Mouse (Mus musculus): ENCODE measurements at regions not wholly inside any gene's neighbourhood (a gene's known extent, or its start where the extent isn't known, plus 50 kb on each side); places are given as distances from the start of the nearest gene placed in this dataset.

DNA sequence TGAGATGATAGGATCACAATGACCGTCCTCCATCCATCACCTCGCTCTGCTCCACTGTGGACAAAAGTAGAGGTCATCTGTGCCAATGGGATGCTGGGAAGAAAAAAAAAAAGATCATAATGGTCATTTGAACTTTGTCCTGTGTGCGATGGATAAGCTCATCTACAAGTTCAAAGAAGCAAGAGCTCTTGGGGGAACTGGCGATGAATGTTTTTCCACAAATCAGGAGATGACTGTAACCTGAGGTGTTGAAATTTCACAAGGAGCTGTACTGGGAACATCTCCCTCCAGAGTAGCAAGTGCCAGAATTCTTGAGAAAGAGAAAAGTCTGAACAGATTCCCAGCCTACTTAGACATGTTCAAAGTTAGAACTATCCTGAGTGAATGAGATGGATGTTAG, 287.0 kb downstream of the Tns3 start:
- H3K9ac ChIP-seq: no peak overlapping the region
- ATAC-seq (ENCODE audit: insufficient read depth) (no peak), DNase-seq (no peak)
- no peaks in the 10 kb centered on the region for H3K27me3 ChIP-seq (ENCODE audit: insufficient read depth, low read length)
- no peak overlapping the region for H3K27ac ChIP-seq (ENCODE audit: low read depth)
- no peak overlapping the region for H3K4me2 ChIP-seq
- H3K36me3 ChIP-seq (ENCODE audit: insufficient read depth): no peaks in the 10 kb centered on the region
- no peaks in the 10 kb centered on the region for H3K4me1 ChIP-seq (ENCODE audit: insufficient read depth)
- H3K4me3 ChIP-seq (ENCODE audit: low read depth, low read length): no peak overlapping the region
- 57% methylated on average over 4 of the region's 4 CpGs for WGBS
- H3K9me3 ChIP-seq (ENCODE audit: low read depth, low read length): no peaks in the 10 kb centered on the region
- no peak for TF ChIP-seq CTCF (IDR thresholded peaks at IDR 0.05; ENCODE audit: low read depth)

DNA sequence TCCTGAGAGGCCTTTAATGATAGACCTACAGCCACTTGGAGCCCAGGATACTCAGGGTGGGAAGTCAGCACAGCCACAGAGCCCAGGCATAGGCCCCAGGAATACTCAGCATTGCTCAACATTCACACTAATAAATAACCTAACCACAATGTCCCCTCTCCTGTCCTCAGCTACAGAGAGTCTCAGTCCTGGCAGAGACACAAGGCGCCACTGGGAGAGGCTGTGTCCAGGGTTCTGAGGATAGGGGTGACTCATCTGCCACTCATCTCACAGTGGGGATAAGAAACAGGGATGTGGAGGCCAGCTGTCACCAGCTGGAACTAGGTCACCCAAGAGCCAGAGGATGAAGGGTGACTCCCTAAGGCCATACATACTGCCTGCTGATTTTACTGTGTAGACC, 298.8 kb downstream of the Tns3 start:
- Histone ChIP-seq H3K4me3 (ENCODE audit: low read depth, low read length) (no peak overlapping the region), H3K27me3 (ENCODE audit: insufficient read depth, low read length) (no peaks in the 10 kb centered on the region), H3K36me3 (ENCODE audit: insufficient read depth) (no peaks in the 10 kb centered on the region), H3K9me3 (ENCODE audit: low read depth, low read length) (no peaks in the 10 kb centered on the region), H3K9ac (no peak overlapping the region), H3K4me2 (no peak overlapping the region), H3K4me1 (ENCODE audit: insufficient read depth) (no peaks in the 10 kb centered on the region), H3K27ac (ENCODE audit: low read depth) (no peak overlapping the region)
- WGBS: 91% methylated on average over 1 of the region's 1 CpGs
- no peak for TF ChIP-seq CTCF (IDR thresholded peaks at IDR 0.05; ENCODE audit: low read depth)
- no peak for DNase-seq
- no peak for ATAC-seq (ENCODE audit: insufficient read depth)

DNA sequence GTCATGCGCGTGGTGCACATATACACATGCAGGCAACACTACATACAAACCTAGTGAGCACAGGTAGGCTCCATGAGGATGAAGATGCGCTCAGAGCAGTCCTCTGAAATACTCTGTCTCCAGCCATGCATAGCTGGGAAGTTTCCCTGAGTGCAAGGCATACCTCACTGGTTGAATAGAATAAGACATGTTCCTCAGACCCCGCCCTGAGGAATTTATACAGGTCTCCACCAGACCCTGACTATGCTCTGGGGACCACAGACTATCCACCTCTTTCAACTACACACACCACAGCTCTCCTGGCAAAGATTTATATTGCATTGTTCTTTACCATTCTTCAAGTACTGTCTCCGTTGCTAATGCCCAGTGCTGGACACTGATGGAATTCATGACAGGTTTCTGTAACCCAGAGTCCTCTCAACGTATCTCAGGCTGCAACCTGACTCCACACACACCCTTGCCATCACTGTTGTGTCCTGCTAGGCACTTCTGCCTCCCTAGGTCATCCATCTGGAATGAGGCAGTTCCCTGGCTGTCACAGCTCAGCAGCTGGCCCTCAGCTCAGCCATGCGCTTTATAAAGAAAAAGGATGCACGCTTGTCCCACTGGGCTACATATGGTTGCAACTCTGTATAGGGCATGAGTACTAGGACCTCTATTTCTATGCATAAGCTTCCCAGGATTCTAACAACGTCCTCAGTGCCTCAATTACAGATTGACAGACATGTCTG, 299.5 kb downstream of the Tns3 start:
- no peak for TF ChIP-seq CTCF (IDR thresholded peaks at IDR 0.05; ENCODE audit: low read depth)
- DNase-seq (no peak), ATAC-seq (ENCODE audit: insufficient read depth) (no peak)
- Histone ChIP-seq H3K36me3 (ENCODE audit: insufficient read depth) (no peaks in the 10 kb centered on the region), H3K4me1 (ENCODE audit: insufficient read depth) (no peaks in the 10 kb centered on the region), H3K9me3 (ENCODE audit: low read depth, low read length) (no peaks in the 10 kb centered on the region), H3K9ac (no peak overlapping the region), H3K27me3 (ENCODE audit: insufficient read depth, low read length) (no peaks in the 10 kb centered on the region), H3K4me2 (no peak overlapping the region), H3K4me3 (ENCODE audit: low read depth, low read length) (no peak overlapping the region), H3K27ac (ENCODE audit: low read depth) (no peak overlapping the region)
- 64% methylated on average over 9 of the region's 9 CpGs for WGBS

DNA sequence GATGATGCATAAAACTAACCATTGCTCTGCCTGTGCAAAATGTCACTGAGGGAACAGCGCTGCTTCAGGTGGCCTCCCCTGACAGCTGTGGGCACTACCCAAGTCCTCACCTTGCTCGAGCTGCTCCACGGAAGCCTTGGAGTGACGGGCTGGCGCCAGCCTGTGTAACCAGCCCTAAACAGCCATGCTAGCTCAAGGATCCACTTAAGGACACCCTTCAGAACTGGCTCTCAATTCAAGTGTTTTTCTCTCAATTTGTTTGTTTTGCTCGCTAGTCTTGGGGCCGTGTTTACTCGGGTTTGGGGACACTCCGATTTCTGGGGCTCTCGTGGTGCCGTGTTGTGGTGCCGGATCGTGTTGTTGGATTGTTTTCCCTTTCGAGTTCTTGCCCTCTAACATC, 319.4 kb downstream of the Tns3 start:
- Histone ChIP-seq H3K4me2 (peak overlapping the region; percentile 23; the same call in 1 of the 2 replicates), H3K9ac (no peak overlapping the region), H3K27me3 (ENCODE audit: insufficient read depth, low read length) (no peaks in the 10 kb centered on the region), H3K4me1 (ENCODE audit: insufficient read depth) (no peaks in the 10 kb centered on the region), H3K4me3 (ENCODE audit: low read depth, low read length) (no peak overlapping the region), H3K27ac (ENCODE audit: low read depth) (no peak overlapping the region), H3K36me3 (ENCODE audit: insufficient read depth) (no peaks in the 10 kb centered on the region), H3K9me3 (ENCODE audit: low read depth, low read length) (no peaks in the 10 kb centered on the region)
- WGBS: 66% methylated on average over 14 of the region's 14 CpGs
- peak; percentile 63; the same call in 1 of the 2 replicates for ATAC-seq (ENCODE audit: insufficient read depth)
- TF ChIP-seq CTCF (IDR thresholded peaks at IDR 0.05; ENCODE audit: low read depth): no peak
- DNase-seq: peak; percentile 38

DNA sequence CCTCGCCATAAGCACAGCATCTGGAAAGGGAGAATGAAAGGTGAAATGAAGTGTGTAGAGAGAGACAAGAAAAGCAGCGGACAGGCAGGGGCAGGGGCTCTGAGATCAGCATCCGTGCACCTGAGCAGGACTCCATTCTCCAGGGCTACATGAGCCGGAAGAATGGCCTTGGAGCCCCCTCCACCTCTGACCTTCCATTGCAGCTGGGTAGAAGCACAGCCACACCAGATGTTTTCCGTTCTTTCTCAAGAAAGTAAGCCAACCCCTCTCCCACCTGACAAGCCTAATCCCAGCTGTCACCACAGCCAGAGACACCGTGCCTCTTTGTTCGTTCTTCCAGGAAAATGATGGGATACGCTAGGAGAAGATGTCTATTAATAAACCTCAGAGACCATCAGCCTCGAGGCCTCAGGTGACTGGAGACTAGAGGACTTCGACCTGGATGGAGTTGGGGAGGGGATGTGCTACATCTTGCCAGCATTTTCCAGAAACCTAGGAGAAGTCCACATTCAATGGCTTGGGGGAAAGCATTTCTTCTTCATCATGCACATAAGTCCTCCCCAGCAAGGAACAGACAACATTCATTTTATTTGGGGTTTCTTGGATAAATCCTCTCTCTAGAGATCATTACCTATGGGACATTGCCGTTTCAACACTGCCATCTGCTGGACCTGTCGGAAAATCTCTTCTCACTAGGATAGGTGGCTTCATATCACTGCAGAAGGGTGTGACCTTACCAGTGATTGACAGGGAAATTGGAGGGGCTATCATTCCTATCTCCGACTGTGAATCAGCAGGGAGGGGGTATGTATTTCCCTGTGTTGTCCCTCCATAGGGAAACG, 361.8 kb downstream of the Tns3 start:
- Histone ChIP-seq H3K4me1 (ENCODE audit: insufficient read depth) (no peaks in the 10 kb centered on the region), H3K27me3 (ENCODE audit: insufficient read depth, low read length) (no peaks in the 10 kb centered on the region), H3K36me3 (ENCODE audit: insufficient read depth) (no peaks in the 10 kb centered on the region), H3K4me2 (no peak overlapping the region), H3K9ac (no peak overlapping the region), H3K4me3 (ENCODE audit: low read depth, low read length) (no peak overlapping the region), H3K9me3 (ENCODE audit: low read depth, low read length) (no peaks in the 10 kb centered on the region), H3K27ac (ENCODE audit: low read depth) (no peak overlapping the region)
- peak; percentile 73 for TF ChIP-seq CTCF (IDR thresholded peaks at IDR 0.05; ENCODE audit: low read depth)
- 37% methylated on average over 14 of the region's 14 CpGs for WGBS
- peak; percentile 60; the same call in 1 of the 2 replicates for ATAC-seq (ENCODE audit: insufficient read depth)
- DNase-seq: peak; percentile 82

DNA sequence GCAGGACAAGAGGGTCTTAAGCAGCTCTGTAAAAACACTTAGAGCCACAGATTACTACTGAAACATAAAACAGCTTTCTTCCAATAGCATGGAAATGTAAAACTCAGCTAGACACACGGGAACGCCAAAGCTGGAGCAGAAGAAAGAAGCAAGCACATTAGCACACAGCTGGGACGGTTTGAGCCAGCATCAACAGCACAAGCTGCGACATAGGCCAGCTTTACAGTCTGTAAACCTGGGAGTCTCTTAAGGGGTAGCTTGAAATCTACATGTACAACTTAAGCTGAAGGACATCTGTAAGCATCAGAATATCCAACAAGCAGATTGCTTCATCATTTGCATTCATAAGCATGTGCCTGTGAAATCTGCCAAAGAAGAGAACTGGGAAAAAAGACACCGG, 366.9 kb downstream of the Tns3 start:
- no peaks in the 10 kb centered on the region for H3K4me1 ChIP-seq (ENCODE audit: insufficient read depth)
- H3K4me2 ChIP-seq: no peak overlapping the region
- H3K27me3 ChIP-seq (ENCODE audit: insufficient read depth, low read length): no peaks in the 10 kb centered on the region
- no peak overlapping the region for H3K4me3 ChIP-seq (ENCODE audit: low read depth, low read length)
- no peak for ATAC-seq (ENCODE audit: insufficient read depth)
- WGBS: 61% methylated on average over 5 of the region's 5 CpGs
- no peak overlapping the region for H3K9ac ChIP-seq
- H3K36me3 ChIP-seq (ENCODE audit: insufficient read depth): no peaks in the 10 kb centered on the region
- no peaks in the 10 kb centered on the region for H3K9me3 ChIP-seq (ENCODE audit: low read depth, low read length)
- no peak for TF ChIP-seq CTCF (IDR thresholded peaks at IDR 0.05; ENCODE audit: low read depth)
- no peak for DNase-seq
- no peak overlapping the region for H3K27ac ChIP-seq (ENCODE audit: low read depth)

DNA sequence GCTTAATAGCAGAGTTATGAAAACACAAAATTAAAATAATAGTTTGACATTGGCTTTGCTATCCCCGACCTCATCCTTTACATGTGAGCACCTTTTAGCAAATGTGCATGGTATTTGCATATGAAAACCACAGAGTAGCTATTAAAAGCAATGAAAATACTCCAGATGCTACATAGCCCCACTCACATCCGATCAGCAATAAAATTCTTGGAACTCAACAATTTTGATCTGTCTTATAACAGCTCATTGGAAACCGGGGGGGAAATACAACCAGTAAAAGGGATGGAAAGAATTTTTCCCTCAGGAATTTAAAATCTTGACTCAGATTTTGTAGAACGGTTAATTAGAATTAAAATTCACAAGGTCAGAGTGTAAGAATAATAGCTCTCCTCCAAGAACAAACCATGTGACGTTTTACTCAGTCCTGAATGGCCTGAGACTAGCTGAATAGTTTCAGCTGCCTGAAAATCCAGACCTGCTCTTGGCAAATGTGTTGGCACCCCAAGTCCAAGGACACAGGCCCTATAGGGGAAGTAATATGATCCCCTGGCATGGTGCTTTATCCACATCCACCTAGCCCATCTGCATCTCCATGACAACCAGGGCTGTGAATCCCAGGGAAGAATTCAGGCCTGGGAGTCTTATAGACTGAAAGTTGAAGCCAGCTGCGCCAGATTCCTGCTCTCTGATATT, 370.9 kb downstream of the Tns3 start:
- no peak for ATAC-seq (ENCODE audit: insufficient read depth)
- no peak overlapping the region for H3K27ac ChIP-seq (ENCODE audit: low read depth)
- no peaks in the 10 kb centered on the region for H3K36me3 ChIP-seq (ENCODE audit: insufficient read depth)
- TF ChIP-seq CTCF (IDR thresholded peaks at IDR 0.05; ENCODE audit: low read depth): no peak
- no peaks in the 10 kb centered on the region for H3K9me3 ChIP-seq (ENCODE audit: low read depth, low read length)
- peak; percentile 31 for DNase-seq
- H3K4me2 ChIP-seq: no peak overlapping the region
- H3K27me3 ChIP-seq (ENCODE audit: insufficient read depth, low read length): no peaks in the 10 kb centered on the region
- H3K4me1 ChIP-seq (ENCODE audit: insufficient read depth): no peaks in the 10 kb centered on the region
- no peak overlapping the region for H3K4me3 ChIP-seq (ENCODE audit: low read depth, low read length)
- H3K9ac ChIP-seq: no peak overlapping the region
- WGBS: 50% methylated on average over 6 of the region's 6 CpGs
